Mouse (Mus musculus) adrenal gland, postnatal 14 days (tissue): ENCODE measurements around the gene Atf5. TPM values are rescaled to one million over a fixed set of nuclear protein-coding genes. Genes with fewer than 3 reads are reported as not detected.
A peak's percentile ranks its signal among the peaks of the same experiment; 100 is the strongest.

Experiments
- DNase-seq: peaks from one replicate; pipeline ENCODE4 v3.0.0; 2021; ENCODE audit warnings: mixed read lengths
- long read RNA-seq, 2 experiments: library from polyadenylated mRNA; stranded (forward); transcript quantifications; one replicate each; pipeline ENCODE4 v2.0.0; 2021
- total RNA-seq: library from RNA; stranded (reverse); gene quantifications from 2 replicates; pipeline ENCODE4 v1.2.3, GENCODE M21; 2021

Atf5 gene
- 147 and 165 TPM in 2 replicates for total RNA-seq
- long read RNA-seq, experiment 1, partial matches to known transcripts: 16 of 18 reads
- long read RNA-seq, experiment 1, other reads (novel, unspliced or antisense): 1 of 18 reads
- long read RNA-seq, experiment 2, partial matches to known transcripts: 40 of 41 reads
- long read RNA-seq, experiment 2, other reads (novel, unspliced or antisense): 0 of 41 reads

GRCm38 (mm10) chr7:44816470-44817021, at the start of gene Atf5:
Gene Atf5, minus strand, starts transcription at chr7:44816658.
- peak; percentile 82 for DNase-seq

DNA sequence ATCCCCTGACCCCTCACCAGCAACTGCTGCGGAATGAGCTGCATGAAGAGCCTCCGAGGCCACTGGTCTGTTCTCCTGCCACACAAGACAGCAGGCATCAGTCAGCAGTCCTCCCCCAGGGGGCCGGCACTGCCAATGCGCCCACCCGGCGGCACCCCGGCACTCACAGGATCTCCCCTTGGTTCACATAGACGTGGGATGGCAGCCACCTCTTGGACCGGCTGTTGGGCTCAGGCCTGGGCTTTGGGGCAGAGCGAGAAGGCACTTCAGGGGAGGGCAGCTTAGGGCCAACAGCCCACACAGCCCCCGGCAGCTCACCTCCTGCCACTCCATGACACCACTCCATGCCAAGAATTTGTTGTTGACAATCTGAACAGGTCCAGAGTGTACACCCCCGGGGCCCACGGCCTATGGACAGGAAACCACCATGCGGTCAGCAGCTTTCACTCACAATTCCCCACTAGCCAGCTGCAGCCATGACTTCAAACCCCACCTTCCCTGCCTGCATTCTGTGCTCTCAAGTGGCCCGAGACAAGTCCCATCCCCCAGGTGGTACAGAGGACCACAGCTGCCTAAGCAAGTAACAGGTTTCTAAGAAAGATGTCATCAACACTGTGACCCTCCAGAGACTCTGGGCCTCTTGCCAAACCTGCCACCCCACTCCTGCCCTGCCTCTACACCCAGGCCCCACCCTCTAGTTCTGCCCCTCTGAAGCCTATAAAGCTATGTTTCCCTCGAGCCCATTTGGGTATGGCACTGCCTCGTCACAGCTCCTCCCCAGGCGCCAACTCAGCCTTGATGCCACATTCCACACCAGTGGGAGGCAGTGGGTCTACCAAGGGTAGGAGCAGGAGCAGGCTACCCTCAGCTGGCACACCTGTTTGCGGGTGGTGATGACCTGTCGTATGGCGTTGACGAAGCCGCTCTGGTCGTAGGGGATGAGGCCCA, 48.4 kb upstream of the Atf5 start:
- no peak for DNase-seq

DNA sequence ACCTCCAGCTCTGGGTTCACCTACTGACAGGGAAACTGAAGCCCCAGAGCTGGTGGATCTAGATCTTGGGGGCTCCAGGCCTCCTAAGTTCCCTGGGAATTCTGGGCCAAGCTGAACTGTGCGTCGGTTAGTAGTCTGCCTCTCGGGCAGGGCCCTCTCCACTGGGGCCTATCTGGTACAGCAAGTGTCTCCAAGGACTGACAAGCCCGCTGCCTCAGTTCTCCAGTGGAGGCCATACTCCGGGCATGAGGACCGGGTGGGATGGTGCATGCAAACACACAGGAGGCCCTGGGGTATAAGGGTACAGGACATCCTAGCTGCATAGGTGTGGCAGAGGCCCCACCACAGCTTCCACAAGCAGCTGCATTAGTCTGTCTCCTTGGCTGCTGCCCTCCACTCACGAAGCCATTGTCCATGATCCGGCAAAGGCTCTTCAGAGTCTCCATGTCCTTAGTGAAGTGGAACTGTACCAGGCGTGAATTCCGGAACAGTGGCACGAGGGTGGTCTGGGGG, 47.6 kb upstream of the Atf5 start:
- no peak for DNase-seq

GRCm38 (mm10) chr7:44863210-44863609, 46.8 kb upstream of the Atf5 start:
- peak; percentile 55 for DNase-seq

- DNase-seq: no peak
Measured at GRCm38 (mm10) chr7:44862434-44862833, 46.0 kb upstream of the Atf5 start.

- no peak for DNase-seq
Measured at GRCm38 (mm10) chr7:44861429-44861816, 45.0 kb upstream of the Atf5 start.

DNA sequence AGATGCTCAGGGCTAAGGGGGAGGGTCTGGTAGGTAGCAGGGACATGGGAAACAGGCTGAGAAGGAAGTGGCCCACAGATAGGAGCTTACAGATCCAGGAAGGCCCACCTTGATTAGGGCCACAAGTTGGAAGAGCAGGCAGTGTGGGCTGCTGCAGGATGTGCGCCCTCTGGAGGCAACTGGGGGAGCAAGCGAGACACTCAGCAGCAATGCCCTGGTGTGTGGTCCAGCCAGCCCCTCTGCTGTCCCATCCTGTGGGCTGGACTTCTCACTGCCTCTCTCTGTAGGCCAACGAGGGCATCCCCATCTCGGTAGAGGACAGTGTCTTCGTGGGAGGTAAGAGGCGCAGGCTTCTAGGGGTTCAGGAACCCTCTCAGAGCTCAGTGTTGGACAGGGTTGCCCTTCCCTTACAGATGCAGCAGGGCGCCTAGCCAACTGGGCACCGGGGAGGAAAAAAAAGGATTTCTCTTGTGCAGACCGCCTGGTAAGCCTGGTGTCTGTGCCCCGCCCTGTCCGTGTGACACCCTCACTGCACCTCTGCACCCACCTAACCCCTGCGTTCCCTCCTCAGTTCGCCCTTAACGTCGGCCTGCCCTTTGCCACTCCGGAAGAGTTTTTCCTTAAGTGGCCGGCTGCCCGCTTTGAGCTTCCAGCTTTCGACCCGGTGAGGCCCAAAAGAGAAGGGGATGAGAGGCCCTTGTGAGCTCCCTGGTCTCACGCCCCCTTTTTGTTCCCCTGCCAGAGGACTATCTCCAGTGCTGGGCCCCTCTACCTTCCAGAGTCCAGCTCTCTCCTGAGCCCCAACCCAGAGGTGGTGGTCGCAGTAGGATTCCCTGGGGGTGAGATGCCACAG, 44.3 kb upstream of the Atf5 start:
- peak; percentile 89 for DNase-seq

DNA sequence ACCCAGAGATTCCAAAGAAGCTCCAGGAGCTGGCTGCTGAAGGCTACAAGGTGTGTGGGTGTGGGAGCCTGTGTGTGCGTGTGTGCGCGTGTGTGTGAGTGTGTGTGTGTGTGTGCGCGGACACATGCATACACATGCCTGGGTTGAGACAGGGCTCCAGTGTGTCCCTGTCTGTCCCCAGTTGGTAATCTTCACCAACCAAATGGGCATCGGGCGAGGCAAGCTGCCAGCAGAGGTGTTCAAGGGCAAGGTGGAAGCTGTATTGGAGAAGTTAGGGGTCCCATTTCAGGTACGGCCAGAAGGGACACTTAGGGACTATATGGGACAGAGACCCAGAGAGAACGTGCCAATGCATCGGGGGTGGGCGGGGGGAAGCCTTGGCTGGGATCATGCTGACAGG, 43.4 kb upstream of the Atf5 start:
- DNase-seq: no peak

DNA sequence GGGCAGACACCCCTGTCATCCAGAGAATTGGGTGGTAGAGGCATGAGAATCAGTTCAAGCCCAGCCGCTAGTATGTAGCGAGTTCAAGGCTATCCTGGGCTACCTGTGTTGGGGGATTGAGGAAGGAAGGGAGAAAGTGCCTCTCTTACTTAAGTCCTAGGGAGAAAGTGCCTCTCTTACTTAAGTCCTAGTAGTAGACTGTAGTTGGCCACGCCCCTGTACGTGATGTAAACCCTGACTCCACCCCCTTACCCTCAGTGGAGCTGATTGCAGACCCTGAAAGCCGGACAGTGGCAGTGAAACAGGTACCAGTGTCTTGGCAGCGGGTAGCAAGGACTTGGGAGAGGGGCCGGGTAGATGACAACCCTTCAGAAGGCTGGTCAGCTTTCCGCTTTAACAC, 41.4 kb upstream of the Atf5 start:
- DNase-seq: peak; percentile 63

DNA sequence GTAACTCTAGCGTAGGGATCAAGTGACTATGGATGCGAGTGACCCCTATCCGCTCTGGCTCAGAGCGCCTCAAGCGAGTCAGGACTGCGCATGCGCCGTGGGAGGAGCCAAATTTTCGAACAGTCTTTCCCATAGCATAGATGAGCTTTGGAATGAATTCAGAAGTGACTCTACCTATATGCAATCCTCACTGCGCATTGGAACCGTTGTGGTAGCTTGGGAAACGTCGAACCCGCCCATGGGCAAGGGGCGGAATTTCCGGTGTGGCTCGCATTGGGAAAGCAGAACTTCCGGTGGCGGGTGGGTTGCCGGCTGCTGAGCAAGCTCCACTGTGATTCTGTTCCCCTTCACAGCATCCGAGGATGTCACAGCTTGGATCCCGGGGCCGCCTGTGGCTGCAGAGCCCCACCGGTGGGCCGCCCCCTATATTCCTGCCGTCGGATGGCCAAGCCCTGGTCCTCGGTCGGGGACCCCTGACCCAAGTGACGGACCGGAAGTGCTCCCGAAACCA, 40.6 kb upstream of the Atf5 start, which contains the start of gene Pnkp:
TSS of gene Pnkp (plus strand) at position 98 of the 511 bp plus-strand sequence.
- peak; percentile 91 for DNase-seq

DNA sequence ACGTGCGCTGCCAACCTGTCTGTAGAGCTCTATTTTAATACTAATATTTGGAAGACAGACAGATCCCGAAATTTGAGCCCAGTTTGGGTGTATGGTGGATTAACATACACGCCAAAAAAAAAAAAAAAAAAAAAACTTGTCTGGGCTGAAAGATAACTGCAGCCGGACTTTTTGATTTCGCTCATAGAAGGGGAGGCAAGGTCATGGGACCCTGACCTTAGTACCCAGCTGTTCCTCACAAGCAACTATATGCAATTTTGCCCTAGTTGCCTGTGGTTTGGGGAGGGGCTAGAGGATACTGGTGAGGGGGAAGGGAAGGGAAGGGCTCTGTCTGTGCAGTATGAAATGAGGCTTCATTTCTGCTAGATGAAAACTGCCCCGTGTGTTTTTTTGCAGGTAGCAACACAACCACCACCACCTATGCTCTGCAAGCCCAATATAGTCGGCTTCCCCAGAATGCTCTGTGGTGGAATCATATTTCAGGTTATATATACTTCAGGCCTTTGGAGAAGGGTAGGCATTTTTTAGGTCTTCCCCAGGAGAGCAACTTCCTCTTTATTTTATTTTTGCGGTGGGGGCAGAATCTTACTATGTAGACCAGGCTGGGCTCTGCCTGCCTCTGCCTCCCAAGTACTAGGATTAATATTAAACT, 39.9 kb upstream of the Atf5 start:
- no peak for DNase-seq

- no peak for DNase-seq
Measured at GRCm38 (mm10) chr7:44855036-44855435, 38.6 kb upstream of the Atf5 start.

DNA sequence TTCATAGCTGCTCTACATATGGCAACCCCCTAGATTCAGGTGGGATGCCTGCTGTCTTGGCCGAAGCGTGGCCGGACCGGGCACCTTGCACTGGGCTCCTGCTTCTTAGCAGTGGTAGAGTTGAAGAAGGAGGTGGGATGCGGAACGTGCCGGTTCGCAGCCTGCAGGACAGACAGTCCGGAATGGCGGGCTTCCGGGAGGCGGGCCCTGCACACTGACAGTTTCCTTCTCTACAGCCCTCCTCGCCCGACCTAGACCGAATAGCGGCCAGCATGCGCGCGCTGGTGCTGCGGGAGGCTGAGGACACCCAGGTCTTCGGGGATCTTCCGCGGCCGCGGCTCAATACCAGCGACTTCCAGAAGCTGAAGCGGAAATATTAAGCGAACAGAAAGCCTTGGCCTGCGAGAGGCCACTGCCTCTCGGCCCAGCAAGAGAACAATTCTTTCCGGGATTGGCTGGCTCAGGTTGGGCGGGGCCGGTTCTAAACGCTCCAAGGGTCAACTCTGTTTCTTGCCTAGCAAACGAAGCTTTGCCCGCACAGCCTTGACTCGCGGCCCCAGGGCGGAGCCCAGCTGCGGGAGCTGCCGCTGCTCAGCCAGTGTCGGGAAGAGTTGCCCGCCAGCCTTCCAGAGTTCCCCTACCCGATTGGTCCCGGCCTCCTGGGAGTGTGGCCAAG, 38.0 kb upstream of the Atf5 start:
- DNase-seq: peak; percentile 96

DNA sequence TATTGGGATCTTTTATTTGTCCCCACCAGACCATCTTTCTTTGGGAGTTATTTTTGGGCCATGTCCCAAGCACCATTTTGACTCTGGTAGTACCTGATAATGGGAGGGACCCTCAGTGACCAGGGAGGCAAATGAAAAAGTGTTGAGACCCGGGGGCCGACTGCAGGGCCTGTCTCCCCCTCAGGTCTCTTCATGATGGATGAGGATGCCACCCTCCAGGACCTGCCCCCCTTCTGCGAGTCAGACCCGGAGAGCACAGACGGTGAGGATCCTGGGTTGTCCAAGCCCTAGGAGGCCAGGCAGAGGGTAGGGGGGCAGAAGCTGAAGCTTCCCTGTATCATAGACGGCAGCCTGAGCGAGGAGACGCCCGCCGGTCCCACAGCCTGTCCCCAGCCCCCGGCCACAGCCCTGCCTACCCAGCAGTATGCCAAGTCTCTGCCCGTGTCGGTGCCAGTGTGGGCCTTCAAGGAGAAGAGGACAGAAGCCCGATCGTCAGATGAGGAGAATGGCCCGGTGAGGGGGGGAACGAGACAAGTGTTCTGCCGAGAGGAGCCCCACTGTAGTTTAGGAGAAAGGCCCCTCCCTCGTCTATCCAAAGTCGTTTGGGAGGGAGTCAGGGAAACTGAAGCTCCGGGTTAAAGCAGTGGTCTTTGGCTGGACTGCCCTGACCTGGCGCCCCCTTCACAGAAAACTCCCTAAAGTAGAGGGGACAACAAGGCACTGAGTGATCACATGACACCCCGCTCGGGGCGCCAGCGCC, 37.3 kb upstream of the Atf5 start:
- no peak for DNase-seq

DNA sequence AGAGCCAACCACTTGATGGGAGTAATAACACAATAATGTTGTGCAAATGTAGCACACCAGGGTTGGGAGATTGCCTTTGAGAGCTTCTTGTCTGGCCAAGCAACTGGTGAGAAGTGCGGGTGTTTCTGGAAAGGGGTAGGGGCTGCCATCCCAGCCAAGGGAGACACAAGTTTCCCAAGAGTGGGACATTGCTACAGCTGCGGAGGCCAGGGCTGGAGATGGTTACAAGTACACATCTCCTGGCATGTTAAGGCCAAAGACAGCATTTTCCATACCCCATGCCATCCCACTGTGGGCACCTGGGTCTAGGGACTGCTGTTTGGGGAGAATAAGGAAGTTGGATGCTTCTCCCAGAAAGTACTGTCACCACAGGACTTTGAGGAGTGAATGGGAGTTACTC, 36.6 kb upstream of the Atf5 start:
- no peak for DNase-seq

DNA sequence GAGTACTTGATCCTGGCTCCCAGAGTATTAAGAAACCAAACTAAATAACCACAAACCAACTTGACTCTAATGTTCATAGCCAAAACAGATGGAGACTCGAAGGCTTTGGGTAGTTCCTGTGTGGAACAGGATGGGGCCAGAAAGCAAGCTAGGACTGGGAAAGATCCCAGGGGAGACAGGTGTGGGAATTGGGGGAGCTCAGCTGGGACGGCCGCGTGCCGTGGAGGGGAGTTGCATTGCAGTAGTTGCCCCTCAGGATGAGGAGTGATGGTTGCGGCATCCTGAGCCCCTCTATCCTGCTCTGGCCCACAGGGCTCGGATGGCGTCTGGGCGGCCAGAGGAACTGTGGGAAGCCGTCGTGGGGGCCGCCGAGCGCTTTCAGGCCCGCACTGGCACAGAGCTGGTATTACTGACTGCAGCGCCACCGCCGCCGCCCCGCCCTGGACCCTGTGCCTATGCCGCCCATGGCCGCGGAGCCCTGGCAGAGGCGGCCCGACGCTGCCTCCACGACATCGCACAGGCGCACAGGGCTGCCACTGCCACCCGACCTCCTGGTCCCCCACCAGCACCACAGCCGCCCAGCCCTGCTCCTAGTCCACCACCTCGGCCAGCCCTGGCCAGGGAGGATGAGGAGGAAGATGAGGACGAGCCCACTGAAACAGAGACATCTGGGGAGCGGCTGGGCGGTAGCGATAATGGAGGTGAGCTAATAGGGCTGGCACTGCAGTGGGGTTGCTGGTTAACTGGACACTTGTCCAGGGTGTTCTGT, 36.0 kb upstream of the Atf5 start:
- DNase-seq: no peak

GRCm38 (mm10) chr7:44851625-44852234, 35.3 kb upstream of the Atf5 start:
- DNase-seq: no peak

- no peak for DNase-seq
Measured at GRCm38 (mm10) chr7:44850789-44851624, 34.5 kb upstream of the Atf5 start.
